Mouse (Mus musculus) bone marrow, adult 2 months (tissue): ENCODE results near the gene Sp1. TPM values are rescaled to one million over a fixed set of nuclear protein-coding genes. Genes with fewer than 3 reads are reported as not detected.

ENCODE experiments used
- H3K27ac ChIP-seq: fragments of 200-500 bp; 2 replicates; pipeline ENCODE4 v1.5.1; 2012; ENCODE audit warnings: low read depth, mild to moderate bottlenecking, control low read depth, inconsistent platforms, low read length; ENCODE audit not compliant: control insufficient read depth, poor library complexity, insufficient read depth
- H3K4me1 ChIP-seq: fragments of 200-500 bp; 2 replicates; pipeline ENCODE4 v1.6.1; 2011; ENCODE audit warnings: low read length; ENCODE audit not compliant: control insufficient read depth, insufficient read depth
- H3K4me3 ChIP-seq: fragments of 200-500 bp; replicated peaks from 2 replicates; pipeline ENCODE3; 2011; ENCODE audit warnings: mild to moderate bottlenecking, low read depth, low read length, control low read depth; ENCODE audit not compliant: control insufficient read depth
- CTCF ChIP-seq: fragments of 200-500 bp; IDR thresholded peaks from 2 replicates; pipeline ENCODE4 v1.5.1; 2011; ENCODE audit warnings: low read length, control low read depth; ENCODE audit not compliant: control insufficient read depth, insufficient read depth
- POLR2A ChIP-seq: fragments of 200-500 bp; IDR thresholded peaks from 2 replicates; pipeline ENCODE4 v1.6.1; 2011; ENCODE audit warnings: low read depth, mild to moderate bottlenecking, control low read depth, low read length, borderline replicate concordance; ENCODE audit not compliant: control insufficient read depth
- WGBS: fragments of 180-500 bp; shearing (Covaris S2); methylation state at CpG from one replicate; pipeline ENCODE4 v1.1.7; 2018; 5-methylcytosine and 5-hydroxymethylcytosine counted together
- polyA plus RNA-seq: library from polyadenylated mRNA; stranded (reverse); fragments of >200 nt; gene quantifications from 2 replicates; pipeline ENCODE4 v1.2.4, GENCODE M21; 2011; ENCODE audit warnings: low replicate concordance; ENCODE audit not compliant: missing spikeins, insufficient read depth, insufficient read length

The Sp1 gene
- polyA plus RNA-seq, 1 experiment, result 35.2 TPM

DNA sequence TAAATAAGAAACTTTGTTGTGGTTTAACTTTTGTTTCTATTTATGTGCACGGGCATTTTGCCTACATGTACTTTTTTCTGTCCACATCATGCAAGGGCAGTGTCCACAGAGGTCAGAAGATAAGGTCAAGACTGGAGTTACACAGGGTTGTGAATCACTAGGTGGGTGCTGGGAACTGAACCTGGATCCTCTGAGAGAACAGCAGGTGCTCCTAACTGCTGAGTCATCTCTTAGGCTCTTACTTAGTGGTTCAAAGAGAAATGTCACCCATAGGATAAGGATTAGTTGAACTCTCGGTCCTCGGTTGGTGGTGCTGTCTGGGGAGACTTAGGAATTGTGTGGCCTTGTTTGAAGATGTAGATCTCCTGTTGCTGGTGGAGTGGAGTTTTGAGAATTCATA lies 17.0 kb upstream of the Sp1 start:
- Histone ChIP-seq H3K4me3 (no peak overlapping the region), H3K27ac (no peak overlapping the region), H3K4me1 (no peaks in the 10 kb centered on the region; the same call in 1 of the 2 replicates)
- TF ChIP-seq POLR2A (no peak), CTCF (no peak)
- 60% methylated on average over 3 of the region's 3 CpGs for WGBS

DNA sequence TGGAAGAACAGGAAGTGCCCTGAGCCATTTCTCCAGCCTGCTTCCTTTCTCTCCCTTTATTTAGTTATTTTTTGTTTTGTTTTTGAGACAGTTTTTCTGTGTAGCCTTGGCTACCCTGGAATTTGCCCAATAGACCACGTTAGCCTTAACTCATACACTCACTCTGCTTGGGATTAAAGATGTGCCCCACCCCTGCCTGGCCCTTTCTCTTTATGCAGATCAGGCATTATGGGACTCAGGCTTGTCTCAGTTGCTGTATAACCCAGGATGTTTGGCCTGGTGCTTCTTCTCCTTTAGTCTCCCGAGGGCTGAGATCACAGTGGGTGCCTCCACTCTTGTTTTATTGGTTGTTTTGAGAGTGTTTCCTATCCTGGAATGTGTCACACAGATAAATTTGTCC lies 13.4 kb upstream of the Sp1 start:
- Histone ChIP-seq H3K4me3 (no peak overlapping the region), H3K27ac (no peak overlapping the region), H3K4me1 (peaks cover 2% of the 10 kb centered on the region; the same call in 1 of the 2 replicates)
- TF ChIP-seq CTCF, result no peak
- no peak for TF ChIP-seq POLR2A
- 51% methylated on average over 2 of the region's 2 CpGs for WGBS

DNA sequence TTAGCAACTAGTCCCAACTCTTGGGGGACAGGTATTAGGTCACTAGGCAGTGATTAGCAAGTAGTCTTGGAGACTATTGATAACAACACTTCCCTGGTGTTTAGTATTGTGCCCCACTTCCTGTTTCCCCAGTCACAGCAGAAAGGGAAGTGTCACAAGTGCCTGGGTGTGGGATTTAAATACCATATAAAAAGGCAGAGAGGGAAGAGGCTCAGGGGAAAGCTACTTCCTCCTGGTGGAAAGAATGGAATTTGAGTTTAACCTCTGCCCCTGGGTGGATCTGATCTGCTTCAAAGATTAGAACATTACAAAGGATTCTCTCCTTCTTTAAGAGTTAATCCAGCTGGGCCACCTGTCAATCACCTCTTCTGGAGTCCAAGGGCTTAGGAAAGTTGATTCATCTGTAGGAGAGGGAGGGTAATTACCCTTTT lies 12.3 kb upstream of the Sp1 start:
- peaks cover 2% of the 10 kb centered on the region; the same call in 1 of the 2 replicates for H3K4me1 ChIP-seq
- H3K4me3 ChIP-seq, result no peak overlapping the region
- H3K27ac ChIP-seq, result no peak overlapping the region
- no peak for TF ChIP-seq CTCF
- TF ChIP-seq POLR2A, result no peak

DNA sequence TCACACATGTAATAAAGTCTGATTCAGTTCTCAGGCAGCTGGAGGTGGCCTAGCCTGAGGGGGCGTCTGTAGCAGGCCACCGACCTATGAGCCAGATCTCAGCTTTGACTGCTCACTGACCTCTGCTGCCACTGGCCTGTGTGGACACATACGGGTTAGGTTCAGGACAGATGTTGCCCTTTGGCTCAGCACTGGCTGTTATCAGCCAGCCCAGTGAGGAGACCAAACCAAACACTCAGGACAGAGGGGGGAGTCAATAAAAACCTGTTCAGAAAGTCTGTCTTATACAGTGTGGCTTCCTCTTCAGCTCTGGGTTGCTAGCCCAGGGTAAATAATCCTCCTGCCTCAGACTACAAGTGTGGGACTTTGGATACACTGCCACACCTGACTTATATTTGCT lies 10.9 kb upstream of the Sp1 start:
- Histone ChIP-seq H3K4me1 (peaks cover 2% of the 10 kb centered on the region; the same call in 1 of the 2 replicates), H3K4me3 (no peak overlapping the region)
- TF ChIP-seq CTCF, result no peak

DNA sequence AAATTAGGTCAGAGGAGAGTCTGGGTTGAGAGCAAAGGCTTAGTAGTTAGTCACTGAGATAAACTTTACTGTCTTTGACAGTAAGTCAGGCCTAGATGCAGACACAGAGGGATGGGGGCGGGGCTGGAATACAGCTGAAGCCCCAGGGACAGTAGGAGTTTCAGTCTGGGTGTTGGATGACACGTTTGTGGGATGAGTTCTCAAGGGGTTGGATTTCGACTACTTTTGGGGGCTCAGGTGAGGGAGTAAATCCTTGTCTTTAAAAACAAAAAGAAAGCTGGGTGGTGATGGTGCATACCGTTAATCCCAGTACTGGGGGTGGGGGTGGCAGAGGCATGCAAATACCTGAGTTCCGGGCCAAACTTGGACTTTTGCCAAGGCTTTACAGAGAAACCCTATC lies 7.3 kb upstream of the Sp1 start:
- H3K4me3 ChIP-seq, result no peak overlapping the region
- TF ChIP-seq CTCF (no peak), POLR2A (no peak)
- peaks cover 2% of the 10 kb centered on the region; the same call in 1 of the 2 replicates for H3K4me1 ChIP-seq
- H3K27ac ChIP-seq, result no peak overlapping the region
- WGBS, result 62% methylated on average over 5 of the region's 5 CpGs

More for the DNA sequence above, 10.9 kb upstream of the Sp1 start:
- H3K27ac ChIP-seq, result no peak overlapping the region
- WGBS, result 38% methylated on average over 3 of the region's 3 CpGs

DNA sequence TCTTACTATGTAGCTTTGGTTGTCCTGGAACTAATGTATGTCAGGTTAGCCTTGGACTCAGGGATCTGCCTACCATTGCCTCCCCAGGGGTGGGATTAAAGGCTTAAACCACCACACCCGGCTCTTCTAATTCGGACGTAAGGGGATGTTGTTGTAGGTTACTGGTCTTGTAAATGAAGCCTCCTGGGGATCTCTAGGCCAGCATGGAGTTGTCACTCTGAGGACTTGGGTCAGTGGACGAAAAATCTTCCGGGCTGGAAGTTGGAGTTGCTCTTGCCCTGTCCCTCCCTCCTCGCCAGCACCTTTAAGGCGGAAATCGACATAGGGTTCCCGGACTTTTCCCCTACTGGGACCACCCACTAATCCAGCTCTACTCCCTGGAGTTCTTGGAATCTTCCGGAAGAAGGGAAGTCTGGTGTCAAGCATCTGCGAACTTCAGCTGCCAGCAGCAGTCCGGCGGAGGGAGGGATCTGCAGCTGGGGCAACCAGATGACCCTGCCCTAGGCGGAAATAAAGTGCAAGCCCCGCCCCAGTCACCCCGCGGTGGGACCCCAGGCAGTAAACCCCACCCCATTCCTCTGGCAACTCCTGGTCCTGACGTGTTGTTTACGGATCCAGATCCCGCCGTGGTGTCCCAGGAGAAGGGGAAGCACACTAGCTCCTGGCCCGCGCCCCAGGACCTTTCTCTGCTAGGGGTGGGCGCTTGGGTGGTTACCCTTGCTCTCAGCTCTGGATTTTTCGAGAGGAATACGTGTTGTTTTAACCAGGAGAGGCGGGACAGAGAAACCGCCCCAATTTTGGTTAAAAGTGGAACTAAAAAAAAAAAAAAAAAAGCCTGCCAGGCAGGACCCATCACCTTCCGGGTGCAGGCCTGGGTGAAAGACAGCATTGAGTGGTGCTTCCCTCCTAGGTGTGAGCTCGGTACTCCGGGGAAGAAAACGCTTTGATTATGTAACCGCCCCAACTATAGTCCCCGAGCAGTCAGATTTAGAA lies 6.4 kb upstream of the Sp1 start:
- peak overlapping the region; percentile 97 for H3K27ac ChIP-seq
- peak; percentile 62; the same call in 1 of the 2 replicates for TF ChIP-seq POLR2A
- no peak for TF ChIP-seq CTCF
- 2% methylated on average over 34 of the region's 34 CpGs for WGBS
- H3K4me1 ChIP-seq, result peaks cover 2% of the 10 kb centered on the region; the same call in 1 of the 2 replicates
- peak overlapping the region; percentile 78 for H3K4me3 ChIP-seq

DNA sequence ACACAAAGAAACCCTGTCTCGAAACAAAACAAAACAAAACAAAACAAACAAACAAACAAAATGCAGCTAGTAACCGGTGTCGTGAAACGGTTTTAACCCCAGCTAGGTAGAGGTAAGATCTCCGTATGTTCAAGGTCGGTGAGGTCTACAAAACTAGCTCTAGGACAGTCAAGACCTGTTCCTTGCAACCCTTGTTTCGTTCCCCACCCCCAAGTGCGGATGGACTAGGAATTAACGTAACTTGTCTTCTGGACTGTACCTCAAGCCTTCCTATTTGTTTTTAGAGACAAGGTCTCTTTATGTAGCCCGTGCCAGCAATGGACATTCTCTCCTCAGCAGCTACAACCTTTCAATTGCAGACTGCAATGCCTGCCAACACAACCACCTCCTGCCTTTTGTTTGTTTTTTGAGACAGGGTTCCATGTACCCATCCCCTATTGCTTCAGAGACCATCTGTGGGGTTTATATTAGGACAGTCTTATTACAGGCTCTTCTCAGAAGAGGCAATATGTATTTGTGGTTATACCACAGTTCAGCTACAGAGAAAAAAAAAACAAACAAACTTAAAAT lies 5.4 kb upstream of the Sp1 start:
- no peak overlapping the region for H3K4me3 ChIP-seq
- H3K27ac ChIP-seq, result peak overlapping the region; percentile 97; the same call in 1 of the 2 replicates
- 87% methylated on average over 10 of the region's 10 CpGs for WGBS
- TF ChIP-seq POLR2A, result no peak
- TF ChIP-seq CTCF, result no peak
- H3K4me1 ChIP-seq, result no peaks in the 10 kb centered on the region; the same call in 1 of the 2 replicates

DNA sequence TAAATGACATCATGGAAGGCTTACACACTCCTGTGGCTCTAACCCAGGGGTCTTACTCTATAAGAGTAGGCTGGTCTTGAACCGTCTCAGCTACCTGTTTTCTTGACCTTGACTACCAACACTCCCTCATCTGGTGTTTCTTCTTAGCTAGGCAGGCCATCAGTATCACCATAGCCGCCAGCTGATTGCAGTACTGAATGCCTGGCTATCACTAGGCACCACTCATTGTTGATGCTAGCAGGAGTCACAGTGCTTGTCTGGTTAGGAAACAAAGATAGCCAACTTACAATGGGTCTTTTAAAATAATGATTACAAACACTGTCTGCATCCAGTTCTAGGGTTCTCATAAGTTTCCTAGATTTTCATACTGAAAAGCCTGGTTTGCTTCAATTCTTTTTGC lies 4.7 kb upstream of the Sp1 start:
- no peak overlapping the region for H3K4me3 ChIP-seq
- WGBS, result 58% methylated on average over 2 of the region's 2 CpGs
- H3K4me1 ChIP-seq, result no peaks in the 10 kb centered on the region
- H3K27ac ChIP-seq, result no peak overlapping the region
- TF ChIP-seq POLR2A, result no peak
- no peak for TF ChIP-seq CTCF
